Mouse (Mus musculus): ENCODE measurements at regions not wholly inside any gene's neighbourhood (a gene's known extent, or its start where the extent isn't known, plus 50 kb on each side); places are given as distances from the start of the nearest gene placed in this dataset.
"Not testable (repeated sequence)": the region's sequence is repeated elsewhere in the genome, so short reads cannot be mapped to it uniquely, and the experiment has no call there.

DNA sequence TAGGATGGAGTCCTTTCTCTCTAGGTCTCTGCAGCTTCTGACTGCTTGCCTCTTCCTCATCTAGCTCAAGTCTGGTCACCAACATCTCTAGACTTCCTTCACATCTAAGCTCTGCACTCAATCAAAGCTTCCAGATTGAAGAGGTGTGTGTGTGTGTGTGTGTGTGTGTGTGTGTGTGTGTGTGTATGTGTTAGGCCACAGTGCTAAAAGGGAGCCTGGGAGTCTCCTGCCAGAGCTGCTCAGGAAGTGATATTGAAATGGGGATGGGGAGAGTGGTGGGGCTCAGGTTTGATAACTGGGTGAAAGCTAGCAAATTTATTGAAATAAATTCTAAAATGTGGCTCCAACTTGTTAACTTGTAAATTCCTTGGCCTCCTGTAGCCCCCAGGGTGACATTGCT lies 73.3 kb downstream of the Gm31371 start:
- DNase-seq (ENCODE audit: low spot score in 2 of 2) = not testable (repeated sequence)

DNA sequence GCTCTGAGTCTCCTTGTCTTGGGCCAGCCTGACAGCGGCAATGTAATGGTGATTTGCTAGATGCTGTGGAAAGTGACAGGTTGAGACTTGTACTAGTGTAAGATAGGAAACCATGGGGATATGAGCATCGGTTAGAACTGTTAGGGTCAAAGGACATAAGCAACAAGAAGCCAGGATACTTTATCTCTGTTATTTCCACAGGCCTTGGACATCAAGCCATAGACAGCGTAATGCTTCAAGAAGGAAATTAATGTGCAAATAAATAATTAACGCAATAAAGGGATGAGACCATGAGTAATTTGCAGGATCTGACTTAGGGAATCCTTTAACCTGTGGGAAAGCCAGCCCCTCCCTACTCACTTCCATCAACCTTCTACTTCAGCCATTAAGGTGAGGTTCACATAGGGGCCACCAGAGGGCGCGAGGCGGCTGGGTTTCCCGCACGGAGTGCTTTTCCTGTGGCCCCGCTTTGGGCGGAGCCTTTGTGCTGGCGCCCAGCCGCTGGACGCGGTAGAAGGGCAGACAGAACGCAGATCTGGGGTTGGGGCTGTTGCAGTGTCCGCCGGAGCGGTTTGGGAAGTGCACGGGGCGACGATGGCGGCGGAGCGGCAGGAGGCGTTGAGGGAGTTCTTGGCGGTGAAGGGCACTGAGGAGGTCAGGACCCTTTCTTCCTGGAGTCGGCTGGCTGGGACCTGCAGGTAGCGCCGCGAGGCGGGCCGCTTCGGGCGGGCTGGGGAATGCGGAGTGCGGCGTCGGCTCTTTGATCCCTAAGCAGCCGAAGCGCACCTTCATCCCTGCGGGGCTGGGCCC lies 76.5 kb downstream of the Gm31371 start:
- peak; percentile 33 to 54 for DNase-seq (ENCODE audit: low spot score in 2 of 2)

DNA sequence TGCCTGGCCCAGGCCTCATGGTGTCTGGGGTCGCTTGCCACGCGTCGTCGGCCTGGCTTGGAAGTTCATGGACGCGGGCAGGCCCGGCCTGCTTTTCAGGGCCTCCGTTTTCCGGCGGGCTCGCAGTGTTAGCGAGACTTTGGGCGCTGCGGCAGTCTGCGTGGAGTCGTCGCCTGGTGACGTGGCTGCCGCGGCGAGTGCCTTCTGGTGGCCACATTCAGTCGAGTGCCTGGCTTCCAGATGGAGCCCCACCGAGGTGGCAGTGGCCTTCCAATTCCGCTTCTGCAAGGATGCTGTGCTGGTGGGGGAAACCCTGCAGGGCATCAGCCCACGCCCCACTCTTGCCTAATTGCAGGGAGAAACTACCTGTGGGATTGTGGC lies 77.1 kb downstream of the Gm31371 start:
- DNase-seq (ENCODE audit: low spot score in 2 of 2) = not testable (repeated sequence)

DNA sequence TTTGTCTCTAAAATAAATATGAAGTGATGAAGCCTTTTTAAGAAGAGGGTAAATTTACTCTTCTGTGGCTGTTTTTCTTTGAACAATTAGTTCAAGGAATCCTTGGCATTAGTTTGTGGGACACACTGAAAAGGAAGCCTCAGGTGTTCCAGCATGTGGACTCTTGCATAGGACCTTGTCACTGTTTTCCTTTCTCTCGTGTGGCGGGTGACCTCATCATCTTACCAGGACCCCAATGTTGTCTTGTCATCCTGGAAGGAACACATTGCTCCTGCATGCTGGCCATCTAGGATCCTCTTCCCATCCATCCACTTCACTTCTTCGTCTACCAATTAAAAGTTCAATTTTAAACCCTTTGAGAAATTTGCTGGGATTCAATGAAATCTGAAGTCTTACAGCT lies 104.9 kb downstream of the Gm31371 start:
- not testable (repeated sequence) for DNase-seq (ENCODE audit: low spot score in 2 of 2)

DNA sequence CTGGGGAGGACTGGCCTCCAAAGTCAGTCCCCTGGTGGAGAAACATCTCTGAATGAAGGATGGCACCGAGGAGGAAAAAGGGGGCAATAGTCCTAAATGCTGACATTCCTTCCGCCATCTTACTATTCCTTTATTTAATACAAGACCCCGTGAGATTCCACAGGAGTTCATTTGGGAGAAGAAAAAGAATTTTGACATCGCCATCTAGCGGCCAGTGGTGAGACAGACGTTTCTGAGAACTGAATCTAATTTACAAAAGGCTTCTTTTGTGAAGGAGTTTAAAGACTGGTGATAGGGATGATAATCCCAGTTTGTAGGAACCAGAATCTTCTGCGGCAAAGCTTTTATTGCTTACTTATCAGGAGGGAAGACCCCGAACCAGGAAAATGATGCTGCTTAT lies 107.8 kb downstream of the Gm31371 start:
- not testable (repeated sequence) for DNase-seq (ENCODE audit: low spot score in 2 of 2)

DNA sequence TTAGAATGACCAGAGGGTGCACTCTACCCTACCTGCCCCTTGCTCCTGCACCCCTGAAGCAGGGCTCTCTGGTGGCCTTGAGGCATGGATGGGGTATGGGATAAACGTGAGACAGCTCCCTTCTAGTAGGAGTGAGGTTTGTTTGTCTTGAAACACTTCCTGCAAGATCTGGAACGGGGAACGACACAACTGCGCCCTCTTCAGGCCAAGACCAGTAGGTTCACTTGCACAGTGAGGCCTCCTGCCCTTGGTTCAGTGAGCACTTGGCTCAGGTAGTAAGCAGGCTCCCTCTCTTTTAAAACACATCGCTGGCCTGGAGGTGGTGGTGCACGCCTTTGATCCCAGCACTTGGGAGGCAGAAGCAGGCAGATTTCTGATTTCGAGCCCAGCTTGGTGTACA lies 110.1 kb downstream of the Gm31371 start:
- not testable (repeated sequence) for DNase-seq (ENCODE audit: low spot score in 2 of 2)

DNA sequence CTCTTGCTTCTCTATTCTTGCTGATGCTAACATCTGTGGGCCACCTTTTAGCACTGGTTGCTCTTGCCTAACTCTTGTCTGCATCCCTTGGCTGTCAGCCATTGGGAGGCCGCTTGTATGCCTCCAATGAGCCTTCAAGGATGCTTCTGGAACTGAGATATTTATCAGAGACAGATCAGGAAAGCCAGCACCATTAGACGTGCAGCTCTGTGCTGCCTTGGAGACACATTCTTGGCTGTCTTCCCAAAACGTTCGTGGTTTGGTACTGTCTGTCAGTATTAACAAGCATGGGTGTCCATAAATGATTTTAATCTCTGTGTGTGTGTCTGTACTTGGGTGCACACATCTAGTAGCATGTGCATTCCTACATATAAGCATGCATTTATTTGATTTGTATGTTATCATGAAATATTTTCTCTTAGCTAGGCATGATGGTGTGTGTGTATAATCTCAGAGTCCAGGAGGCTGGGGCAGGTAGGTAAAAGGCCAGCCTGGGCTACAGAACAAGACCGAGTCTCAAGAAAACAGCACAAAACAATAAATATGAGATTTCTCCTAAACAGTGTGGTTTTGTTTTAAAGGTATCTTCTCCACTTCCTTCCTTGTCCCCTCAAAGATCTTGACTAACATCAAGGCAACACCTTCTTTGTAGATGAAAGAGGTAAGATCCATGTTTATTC lies 111.4 kb downstream of the Gm31371 start:
- DNase-seq (ENCODE audit: low spot score in 2 of 2) = not testable (repeated sequence)

DNA sequence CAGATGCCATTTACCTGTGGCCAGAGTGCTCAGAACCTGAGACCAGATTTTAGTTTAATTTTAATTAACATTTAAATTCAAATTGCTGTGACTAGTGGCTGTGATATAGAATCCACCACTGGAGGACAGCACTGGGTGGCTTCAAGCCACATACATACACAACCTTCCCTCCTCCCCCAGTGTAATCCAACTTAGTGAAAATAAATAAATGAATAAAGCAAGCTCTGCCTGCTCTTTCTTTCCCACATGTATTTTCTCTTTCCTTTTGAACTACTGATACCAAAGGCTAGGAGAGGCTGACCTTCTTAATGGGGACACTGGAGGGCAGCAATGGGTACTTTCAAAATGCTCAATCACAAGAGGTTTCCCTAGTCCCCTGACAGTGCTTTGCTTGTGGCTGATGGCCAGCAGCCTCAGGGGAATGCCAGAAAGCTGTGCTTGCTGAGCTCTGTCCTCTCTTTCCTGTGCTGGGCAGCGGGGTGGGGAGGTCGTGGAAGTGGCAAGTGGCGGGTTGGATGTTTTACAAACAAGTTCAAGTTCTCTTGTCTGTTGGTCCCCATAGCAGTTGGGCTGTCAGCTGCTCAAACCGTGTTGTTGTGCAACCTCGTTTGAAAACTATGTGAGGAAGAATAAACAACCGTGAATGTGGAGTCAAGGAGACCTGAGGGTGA lies 112.4 kb downstream of the Gm31371 start:
- DNase-seq (ENCODE audit: low spot score in 2 of 2) = not testable (repeated sequence)

DNA sequence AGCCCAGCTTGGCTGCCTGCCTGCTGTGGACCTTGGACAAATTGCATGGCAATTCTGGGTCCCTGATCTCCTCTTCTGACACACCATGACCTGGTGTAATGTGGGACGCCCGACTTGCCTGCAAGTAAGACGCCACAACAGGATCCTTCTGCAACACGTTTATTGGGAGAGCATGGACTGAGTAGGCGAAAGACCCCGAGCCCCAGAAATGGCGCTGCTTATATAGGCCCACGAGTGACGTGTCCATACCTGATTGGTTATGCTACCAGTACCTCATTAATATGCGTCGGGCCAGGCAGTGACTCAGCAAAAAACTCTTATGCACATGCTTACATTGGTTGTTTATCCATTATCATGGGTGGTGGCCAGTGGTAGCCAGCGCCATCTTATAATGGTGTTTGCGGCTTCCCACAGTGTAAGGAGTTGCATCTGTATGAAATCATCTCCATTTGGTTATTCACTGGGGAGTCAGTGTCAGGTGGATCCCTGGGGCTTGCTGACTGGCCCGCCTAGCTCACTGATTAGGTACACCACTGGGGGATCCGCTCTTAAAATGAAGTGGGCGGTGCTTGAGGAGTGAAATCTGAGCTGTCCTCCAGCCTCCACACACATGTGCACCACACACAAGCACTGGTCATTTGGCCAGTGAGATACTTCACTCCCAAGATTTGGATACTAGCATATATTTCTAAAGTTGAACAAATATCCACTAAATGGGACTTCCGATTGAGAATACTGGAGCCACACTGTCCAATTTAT lies 113.1 kb downstream of the Gm31371 start:
- peak in 1 of 2 experiments; percentile 48 for DNase-seq (ENCODE audit: low spot score in 2 of 2)

DNA sequence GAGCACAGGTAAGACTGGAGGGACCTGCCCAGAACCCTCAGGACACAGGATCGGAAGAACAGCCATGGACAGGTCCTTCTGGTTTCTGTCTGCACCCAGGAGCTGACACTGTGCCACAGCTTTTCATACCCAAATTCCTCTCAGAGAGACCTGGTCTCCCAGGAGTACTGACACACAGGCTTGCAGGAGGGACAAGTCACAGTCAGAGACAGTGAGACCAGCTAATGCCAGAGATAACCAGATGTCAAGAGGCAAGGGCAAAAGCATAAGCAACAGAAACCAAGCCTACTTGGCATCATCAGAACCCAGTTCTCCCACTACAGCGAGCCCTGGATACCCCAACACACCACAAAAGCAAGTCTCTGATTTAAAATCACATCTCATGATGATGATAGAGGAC lies 122.3 kb downstream of the Gm31371 start:
- not testable (repeated sequence) for DNase-seq (ENCODE audit: low spot score in 2 of 2)

DNA sequence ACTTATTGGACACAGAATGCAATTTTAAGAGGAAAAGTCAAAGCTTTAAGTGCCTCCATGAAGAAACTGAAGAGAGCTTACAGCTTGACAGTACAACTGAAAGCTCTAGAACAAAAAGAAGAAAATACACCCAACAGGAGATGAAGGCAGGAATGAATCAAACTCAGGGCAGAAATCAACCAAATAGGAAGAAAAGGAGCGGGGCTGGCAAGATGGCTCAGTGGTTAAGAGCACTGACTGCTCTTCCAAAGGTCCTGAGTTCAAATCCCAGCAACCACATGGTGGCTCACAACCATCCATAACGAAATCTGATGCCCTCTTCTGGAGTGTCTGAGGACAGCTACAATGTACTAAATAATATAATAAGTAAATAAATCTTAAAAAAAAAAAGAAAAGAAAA lies 124.8 kb downstream of the Gm31371 start:
- DNase-seq (ENCODE audit: low spot score in 2 of 2) = not testable (repeated sequence)

DNA sequence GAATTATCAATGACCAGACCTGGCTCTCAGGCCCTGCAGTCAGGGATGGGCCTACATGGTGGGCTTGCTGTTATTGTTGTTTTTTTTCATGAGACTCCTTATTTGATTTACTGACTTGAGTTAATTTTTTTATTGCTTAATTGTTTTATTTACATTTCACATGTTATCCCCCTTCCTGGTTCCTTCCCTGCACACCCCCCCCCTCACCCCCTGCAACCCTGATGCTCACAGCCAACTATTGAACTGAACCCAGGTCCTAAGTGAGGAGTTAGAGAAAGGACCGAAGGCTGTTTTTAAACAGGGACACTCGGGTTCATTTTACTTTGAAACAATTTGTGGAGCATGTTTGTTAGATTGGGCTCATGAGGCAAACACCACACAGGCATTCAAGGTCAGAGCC lies 126.9 kb downstream of the Gm31371 start:
- not testable (repeated sequence) for DNase-seq (ENCODE audit: low spot score in 2 of 2)

DNA sequence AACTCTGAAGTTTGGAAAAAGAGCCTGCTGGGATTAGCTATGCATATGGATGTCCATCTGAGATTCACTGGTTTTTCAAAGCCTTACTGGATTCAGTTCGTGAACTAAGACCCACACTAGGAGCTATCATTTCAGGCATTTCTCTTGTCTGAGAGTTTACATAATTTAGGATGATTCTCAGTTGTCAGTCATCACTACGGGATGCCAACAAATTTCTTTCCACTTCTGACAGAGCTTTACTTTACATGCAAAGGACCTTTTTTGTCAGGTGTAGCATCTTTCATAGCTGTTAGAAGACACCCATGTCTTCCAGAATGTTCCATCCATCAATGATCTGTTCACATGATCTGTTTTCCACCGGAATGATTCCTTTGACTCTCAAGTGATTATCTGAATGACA lies 154.4 kb downstream of the Gm31371 start:
- peak in 1 of 2 experiments; percentile 29 for DNase-seq (ENCODE audit: low spot score in 2 of 2)

DNA sequence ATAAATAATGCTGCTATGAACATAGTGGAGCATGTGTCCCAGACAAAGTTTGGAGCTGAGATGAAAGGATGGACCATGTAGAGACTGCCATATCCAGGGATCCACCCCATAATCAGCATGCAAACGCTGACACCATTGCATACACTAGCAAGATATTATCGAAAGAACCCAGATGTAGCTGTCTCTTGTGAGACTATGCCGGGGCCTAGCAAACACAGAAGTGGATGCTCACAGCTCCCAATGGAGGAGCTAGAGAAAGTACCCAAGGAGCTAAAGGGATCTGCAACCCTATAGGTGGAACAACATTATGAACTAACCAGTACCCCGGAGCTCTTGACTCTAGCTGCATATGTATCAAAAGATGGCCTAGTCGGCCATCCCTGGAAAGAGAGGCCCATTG lies 194.9 kb downstream of the Gm31371 start:
- DNase-seq (ENCODE audit: low spot score in 2 of 2) = not testable (repeated sequence)

DNA sequence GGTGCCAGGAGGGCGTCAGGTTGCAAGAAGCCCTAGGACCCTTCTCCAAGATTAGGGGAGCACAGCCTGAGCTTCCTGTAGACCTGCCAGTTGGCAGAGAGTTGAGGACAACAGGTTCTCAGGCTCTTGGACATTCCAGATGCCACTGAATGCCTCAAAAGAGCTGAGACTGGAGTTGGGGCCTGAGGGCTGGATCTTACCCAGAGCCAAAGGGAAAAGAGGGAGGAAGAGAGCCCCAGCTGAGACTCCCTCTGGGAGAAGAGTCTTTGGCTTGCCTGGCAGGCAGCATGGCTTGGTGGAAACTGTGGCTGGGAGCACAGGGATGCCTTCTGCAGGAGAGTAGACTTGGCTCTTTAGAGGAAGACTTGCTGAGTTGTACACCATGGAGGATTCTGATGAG lies 197.0 kb downstream of the Gm31371 start:
- not testable (repeated sequence) for DNase-seq (ENCODE audit: low spot score in 2 of 2)

DNA sequence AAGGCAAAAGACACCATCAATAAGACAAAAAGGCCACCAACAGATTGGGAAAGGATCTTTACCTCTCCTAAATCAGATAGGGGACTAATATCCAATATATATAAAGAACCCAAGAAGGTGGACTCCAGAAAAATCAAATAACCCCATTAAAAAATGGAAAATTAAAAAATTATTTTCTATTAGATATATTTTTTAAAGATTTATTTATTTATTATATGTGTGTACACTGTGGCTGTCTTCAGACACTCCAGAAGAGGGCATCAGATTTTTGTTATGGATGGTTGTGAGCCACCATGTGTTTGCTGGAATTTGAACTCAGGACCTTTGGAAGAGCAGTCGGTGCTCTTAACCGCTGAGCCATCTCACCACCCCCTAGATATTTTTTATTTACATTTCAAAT lies 199.2 kb downstream of the Gm31371 start:
- not testable (repeated sequence) for DNase-seq (ENCODE audit: low spot score in 2 of 2)

DNA sequence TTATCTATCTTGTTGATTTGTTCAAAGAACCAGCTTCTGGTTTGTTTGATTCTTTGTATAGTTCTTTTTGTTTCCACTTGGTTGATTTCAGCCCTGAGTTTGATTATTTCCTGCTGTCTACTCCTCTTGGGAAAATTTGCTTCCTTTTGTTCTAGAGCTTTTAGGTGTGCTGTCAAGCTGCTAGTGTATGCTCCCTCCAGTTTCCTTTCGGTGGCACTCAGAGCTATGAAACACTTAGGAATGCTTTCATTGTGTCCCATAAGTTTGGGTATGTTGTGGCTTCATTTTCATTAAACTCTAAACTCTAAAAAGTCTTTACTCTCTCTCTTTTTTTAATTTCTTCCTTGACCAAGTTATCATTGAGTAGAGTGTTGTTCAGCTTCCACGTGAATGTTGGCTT lies 204.0 kb downstream of the Gm31371 start:
- not testable (repeated sequence) for DNase-seq (ENCODE audit: low spot score in 2 of 2)

DNA sequence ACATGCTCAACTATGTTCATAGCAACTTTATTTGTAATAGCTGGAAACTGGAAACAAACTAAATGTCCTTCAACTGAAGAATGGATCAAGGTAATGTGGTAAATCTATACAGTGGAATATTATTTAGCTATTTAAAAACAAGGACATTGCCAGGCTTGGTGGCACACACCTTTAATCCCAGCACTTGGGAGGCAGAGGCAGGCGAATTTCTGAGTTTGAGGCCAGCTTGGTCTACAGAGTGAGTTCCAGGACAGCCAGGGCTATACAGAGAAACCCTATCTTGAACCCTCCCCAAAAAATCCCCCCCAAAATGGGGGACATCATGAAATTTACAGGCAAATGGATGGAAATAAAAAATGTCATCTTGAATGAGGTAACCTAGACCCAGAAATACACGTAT lies 213.6 kb downstream of the Gm31371 start:
- DNase-seq (ENCODE audit: low spot score in 2 of 2) = not testable (repeated sequence)

DNA sequence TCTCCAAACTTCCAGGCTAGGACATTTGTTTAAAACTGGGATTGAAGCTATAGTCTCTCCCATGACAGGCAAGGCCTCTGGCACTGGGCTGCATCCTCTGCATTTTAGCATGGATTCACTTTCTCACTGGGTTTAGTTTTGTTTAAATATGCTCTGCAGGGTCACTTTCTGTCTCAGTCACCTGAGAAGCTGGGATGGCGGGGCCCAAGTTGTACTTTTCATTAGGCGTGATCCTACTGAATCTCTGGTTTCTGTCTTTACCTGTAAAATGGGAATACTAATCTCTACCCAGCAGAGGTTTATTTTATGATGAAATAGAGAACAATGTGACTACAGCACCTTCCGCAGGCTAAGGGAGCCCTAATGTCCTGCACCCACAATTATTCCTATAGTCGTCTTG lies 216.4 kb downstream of the Gm31371 start:
- not testable (repeated sequence) for DNase-seq (ENCODE audit: low spot score in 2 of 2)

DNA sequence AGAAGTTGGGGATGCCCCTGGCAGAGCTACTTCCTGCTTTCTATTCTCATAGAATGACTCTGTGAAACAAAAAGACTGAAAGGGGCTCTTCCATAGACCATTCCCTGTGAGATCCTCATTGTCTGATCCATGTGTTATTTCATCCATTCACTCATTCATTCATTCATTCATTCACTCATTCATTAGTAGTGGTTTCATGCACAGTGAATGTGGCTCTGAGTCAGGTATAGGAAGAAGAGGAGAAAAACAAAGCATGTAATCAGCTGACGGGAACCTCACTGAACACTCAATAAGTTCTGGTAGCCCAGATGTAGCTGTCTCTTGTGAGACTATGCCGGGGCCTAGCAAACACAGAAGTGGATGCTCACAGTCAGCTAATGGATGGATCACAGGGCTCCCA lies 217.0 kb downstream of the Gm31371 start:
- DNase-seq (ENCODE audit: low spot score in 2 of 2) = not testable (repeated sequence)

DNA sequence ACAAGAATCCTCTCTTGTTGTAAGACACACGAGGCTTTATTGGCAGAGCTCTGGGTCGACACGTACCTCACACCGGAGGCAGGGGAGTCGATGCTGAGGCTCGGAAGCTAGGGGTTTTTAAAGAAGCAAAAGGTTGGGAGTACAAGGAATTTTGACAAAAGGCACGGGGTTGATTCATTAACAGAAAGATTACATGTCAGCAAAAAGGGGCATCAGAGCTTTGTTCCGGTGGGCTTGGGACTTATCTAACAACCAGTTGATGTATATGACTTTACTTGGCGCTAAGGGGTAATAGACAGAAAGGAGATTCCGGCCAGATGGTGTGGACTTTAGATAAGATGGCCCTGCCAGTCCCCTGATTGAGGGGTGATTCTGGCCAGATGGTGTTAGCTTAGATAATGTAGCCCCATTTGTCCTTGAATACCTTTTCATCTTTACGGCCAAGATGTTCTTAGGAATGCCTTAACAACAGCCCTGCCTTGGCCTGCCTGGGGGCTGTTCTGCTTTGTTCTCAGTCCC lies 218.3 kb downstream of the Gm31371 start:
- not testable (repeated sequence) for DNase-seq (ENCODE audit: low spot score in 2 of 2)

Measured in urinary bladder, adult 18-20 months (tissue).